Mouse (Mus musculus): ENCODE measurements around the gene Fau.

DNA sequence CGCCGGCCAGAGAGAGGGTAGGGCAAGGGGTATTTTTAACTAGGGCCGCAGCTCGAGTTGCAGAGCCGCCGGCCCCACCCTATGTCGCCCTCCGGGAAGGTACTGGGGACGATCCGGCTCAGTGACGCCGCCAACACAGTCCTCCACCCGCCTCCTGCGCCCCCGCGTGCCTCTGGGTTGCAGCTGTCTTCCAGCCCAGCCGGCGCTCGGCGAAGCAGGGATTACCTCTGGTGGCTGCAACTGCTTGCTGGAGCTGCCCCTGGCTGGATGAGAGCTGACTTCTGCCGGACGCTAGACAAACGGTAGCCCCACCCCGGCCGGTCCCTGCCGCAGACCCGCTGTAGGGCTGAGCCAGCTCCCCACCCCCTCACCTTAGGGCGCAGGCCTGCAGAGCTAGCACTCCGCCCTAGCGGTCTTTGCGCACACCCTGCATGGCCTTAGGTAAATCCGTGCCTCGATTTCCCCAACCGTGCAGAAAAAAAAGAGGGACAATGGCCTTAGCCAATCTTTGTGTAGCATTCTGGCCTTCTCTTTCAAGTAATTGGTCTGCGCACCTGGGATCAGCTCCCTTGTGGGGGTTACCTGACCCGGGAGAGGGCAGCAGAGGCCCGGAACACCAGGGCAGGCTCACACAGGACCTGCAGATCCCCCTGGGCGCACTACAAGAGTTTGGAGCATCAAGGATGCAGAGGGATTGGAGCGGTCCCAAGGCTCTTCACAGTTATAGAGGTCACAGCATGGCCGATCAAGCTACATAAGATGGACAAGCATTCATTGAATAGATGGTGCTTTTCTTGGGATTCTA, 41.9 kb upstream of the Fau start, which contains the start of gene Capn1:
- TF ChIP-seq CTCF (conservative IDR thresholded peaks at IDR 0.05; ENCODE audit: low read length) (peak; percentile 7; the same call in 1 of the 2 replicates), POU5F1 (IDR thresholded peaks at IDR 0.05; ENCODE audit: borderline replicate concordance, low read length) (no peak), NANOG (IDR thresholded peaks at IDR 0.05; ENCODE audit: borderline replicate concordance, low read length) (no peak)

Data from E14TG2a.4 (cell line).